Mouse (Mus musculus): ENCODE data around the gene Bid.
"Not testable (repeated sequence)": the region's sequence is repeated elsewhere in the genome, so short reads cannot be mapped to it uniquely, and the experiment has no call there.

The Bid gene

GRCm38 (mm10) chr6:120894089-120894488 lies 22.6 kb downstream of the Bid start:
- CTCF ChIA-PET = interaction anchor here in 3 of 4 experiments (0.6 to 1.7 kb wide), 5 partner anchors 9 to 236 kb away, joined by 3 to 10 read pairs (median 4); partner anchors contain the start of gene Mical3 (in 1 of the 3)
- POLR2A ChIA-PET = interaction anchor here in 2 of 4 experiments (0.6 to 19.0 kb wide), 12 partner anchors 10 to 75 kb away, joined by 3 to 252 read pairs (median 5); partner anchors contain the start of genes Atp6v1e1 (in 1 of the 2) and Bid (in 1 of the 2)

DNA sequence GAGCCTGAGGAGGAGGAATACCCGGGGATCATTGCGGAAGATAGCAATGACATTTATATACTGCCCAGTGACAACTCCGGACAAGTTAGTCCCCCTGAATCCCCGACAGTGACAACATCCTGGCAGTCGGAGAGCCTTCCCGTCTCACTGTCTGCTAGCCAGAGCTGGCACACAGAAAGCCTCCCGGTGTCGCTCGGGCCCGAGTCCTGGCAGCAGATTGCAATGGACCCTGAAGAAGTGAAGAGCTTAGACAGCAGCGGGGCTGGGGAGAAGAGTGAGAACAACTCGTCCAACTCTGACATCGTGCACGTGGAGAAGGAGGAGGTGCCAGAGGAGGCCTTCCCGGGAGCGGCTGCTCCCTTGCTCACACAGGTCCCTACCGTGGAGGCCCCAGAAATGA lies 30.0 kb downstream of the Bid start:
- POLR2A ChIA-PET = interaction anchor here in 2 of 4 experiments (1.2 to 2.7 kb wide), 7 partner anchors 8 to 25 kb away, joined by 3 to 7 read pairs (median 4); no protein-coding TSS in a partner anchor
- CTCF ChIA-PET = interaction anchor here in 2 of 4 experiments (1.1 to 2.7 kb wide), 3 partner anchors 11 to 17 kb away, joined by 5 to 11 read pairs (median 6); no protein-coding TSS in a partner anchor

DNA sequence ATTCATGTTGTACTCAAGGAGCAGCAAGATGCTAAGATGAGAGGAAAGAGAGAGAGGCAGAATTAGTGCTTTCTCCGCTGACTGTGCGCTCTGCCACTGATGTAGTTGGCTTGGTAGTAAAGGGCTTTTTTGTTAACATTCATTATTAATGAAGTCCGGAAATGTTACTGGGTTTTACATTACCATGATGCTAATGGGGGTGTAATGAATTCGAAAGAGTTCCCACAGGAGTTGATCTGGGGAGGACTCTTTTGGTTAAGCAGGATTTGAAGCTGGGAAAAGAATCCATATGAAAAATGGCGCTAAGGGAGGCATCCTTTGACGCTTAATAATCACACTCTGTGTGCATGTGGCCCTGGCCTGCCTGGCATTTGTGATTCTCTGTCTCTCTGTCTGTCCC lies 32.2 kb downstream of the Bid start:
- ChIA-PET POLR2A (interaction anchor here in 2 of 4 experiments (0.6 to 1.5 kb wide), 3 partner anchors 19 to 145 kb away, joined by 3 to 9 read pairs (median 6); partner anchors contain the start of gene Bid (in 1 of the 2)), CTCF (no interaction called here)

- CTCF ChIA-PET = interaction anchor here in 2 of 4 experiments (1.0 to 2.2 kb wide), 3 partner anchors 19 to 24 kb away, joined by 3 to 8 read pairs (median 5); no protein-coding TSS in a partner anchor
- POLR2A ChIA-PET = interaction anchor here in 1 of 4 experiments (0.7 to 1.7 kb wide), 6 partner anchors 8 to 152 kb away, joined by 3 to 4 read pairs (median 3); no protein-coding TSS in a partner anchor
Observed at GRCm38 (mm10) chr6:120879046-120879445, 37.6 kb downstream of the Bid start.

DNA sequence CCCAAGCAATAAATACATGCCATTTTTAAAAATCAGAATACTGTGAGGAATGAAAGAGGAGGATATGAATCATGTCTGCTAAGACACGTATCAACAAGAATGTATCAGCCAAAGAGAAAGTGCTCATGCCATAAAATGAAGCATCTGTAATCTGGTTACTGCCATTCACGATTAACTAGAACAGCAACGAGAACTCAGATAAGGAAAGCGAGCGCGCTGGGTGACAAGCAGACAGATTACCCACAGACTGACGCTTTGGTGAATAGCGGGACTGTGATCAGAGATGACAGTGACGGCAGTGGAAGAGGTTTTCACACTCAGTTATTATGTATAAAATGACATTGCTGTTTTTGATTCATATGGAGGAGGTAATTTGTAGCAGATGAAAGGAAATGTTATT lies 42.8 kb downstream of the Bid start:
- CTCF ChIA-PET = interaction anchor here in 1 of 4 experiments (0.5 kb wide), 1 partner anchor 17 kb away, joined by 5 read pairs; no protein-coding TSS in a partner anchor
- POLR2A ChIA-PET = interaction anchor here in 1 of 4 experiments (1.4 kb wide), 1 partner anchor 14 kb away, joined by 3 read pairs; no protein-coding TSS in a partner anchor

DNA sequence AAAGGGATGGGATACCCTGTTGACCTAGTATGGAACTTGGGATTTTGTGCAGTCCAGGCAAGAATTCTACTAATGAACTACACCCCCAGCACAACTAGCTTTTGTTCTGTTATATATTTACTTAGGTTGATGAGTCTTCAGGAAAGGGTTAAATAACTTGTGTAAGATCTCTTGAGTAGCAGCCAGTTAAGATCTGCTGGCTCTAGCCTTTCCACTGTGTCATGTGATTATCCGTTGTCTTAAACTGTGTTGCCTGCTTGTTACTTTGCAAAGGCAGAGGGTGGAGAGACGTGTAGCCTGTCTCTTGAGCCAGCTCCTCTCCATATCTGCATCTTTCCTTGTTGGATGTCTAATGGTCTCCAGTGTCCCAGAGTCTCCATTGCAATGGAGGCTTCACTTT lies 45.4 kb downstream of the Bid start:
- POLR2A ChIA-PET = interaction anchor here in 2 of 4 experiments (0.6 to 1.0 kb wide), 2 partner anchors 12 to 97 kb away, joined by 3 read pairs; no protein-coding TSS in a partner anchor
- CTCF ChIA-PET = interaction anchor here in 1 of 4 experiments (0.9 kb wide), 1 partner anchor 11 kb away, joined by 3 read pairs; no protein-coding TSS in a partner anchor

DNA sequence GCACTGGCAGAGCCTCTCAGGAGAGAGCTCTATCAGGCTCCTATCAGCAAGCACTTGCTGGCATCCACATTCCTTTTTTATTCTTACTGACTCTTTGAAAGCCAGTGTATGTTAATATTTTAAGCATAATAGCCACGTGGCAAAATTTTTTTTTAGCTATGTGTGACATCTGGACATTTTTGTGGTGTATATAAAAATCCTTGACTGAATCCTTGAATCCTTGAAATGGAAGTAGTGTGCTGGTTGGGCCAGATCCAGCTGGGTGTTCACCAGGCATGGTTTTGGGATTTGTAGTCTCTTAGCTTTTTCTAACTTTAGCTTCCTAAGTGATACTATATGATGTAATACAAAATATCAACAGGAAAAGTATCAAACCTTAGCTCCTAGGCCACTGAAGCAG lies 47.8 kb downstream of the Bid start:
- POLR2A ChIA-PET = interaction anchor here in 1 of 4 experiments (0.7 to 1.2 kb wide), 3 partner anchors 9 to 209 kb away, joined by 3 to 6 read pairs (median 4); no protein-coding TSS in a partner anchor
- CTCF ChIA-PET = interaction anchor here in 1 of 4 experiments (0.5 to 0.6 kb wide), 2 partner anchors 34 to 568 kb away, joined by 4 read pairs; no protein-coding TSS in a partner anchor

GRCm38 (mm10) chr6:120866051-120866814 lies 50.4 kb downstream of the Bid start:
- CTCF ChIA-PET = no interaction called here
- POLR2A ChIA-PET = interaction anchor here in 2 of 4 experiments (0.6 to 1.2 kb wide), 2 partner anchors 27 to 43 kb away, joined by 3 read pairs; no protein-coding TSS in a partner anchor

DNA sequence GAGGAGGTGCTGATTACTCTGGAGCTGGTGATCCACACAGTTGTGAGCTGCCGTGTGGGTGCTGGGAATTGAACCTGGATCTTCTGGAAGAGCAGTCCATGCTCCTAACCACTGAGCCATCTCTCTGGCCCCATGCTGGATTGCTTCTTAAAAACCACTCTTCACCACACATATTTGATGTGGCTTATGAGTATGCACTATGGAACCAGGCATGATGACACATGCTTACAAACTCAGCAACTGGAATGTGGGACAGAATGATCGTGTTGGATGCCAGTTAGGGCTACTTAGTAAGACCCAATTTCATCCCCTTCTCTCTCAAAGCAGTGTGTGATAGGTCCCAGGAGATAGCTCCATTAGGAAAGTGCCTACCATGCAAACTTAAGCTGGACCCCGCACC lies 56.6 kb downstream of the Bid start:
- ChIA-PET POLR2A (interaction anchor here in 1 of 4 experiments (1.2 to 2.3 kb wide), 3 partner anchors 9 to 13 kb away, joined by 3 to 6 read pairs (median 3); no protein-coding TSS in a partner anchor), CTCF (interaction anchor here in 1 of 4 experiments (1.0 kb wide), 1 partner anchor 12 kb away, joined by 3 read pairs; no protein-coding TSS in a partner anchor)

GRCm38 (mm10) chr6:120858217-120858711 lies 58.4 kb downstream of the Bid start:
- ChIA-PET POLR2A (interaction anchor here in 1 of 4 experiments (0.9 to 2.1 kb wide), 4 partner anchors 11 to 57 kb away, joined by 3 to 5 read pairs (median 4); partner anchors contain the start of genes Atp6v1e1 and Bcl2l13), CTCF (interaction anchor here in 1 of 4 experiments (0.6 kb wide), 1 partner anchor 22 kb away, joined by 4 read pairs; no protein-coding TSS in a partner anchor)

- ChIA-PET CTCF (no interaction called here), POLR2A (no interaction called here)
Observed at GRCm38 (mm10) chr6:120854413-120854812, 62.2 kb downstream of the Bid start.

- POLR2A ChIA-PET, CTCF ChIA-PET: not testable (repeated sequence)
Observed at GRCm38 (mm10) chr6:120850720-120851119, 65.9 kb downstream of the Bid start.

Data from embryonic stem cell, embryonic (primary cell).